Mouse (Mus musculus): ENCODE results near the gene Ciita. TPM values are rescaled to one million over a fixed set of nuclear protein-coding genes. Genes with fewer than 3 reads are reported as not detected.

Ciita gene
- polyA plus RNA-seq, 1 experiment from 2014 or later = 0.46 TPM

GRCm38 (mm10) chr16:10548938-10549337, 69.1 kb downstream of the Ciita start:
- Histone ChIP-seq H3K36me3 (ENCODE audit: control insufficient read depth, insufficient read depth, low read length) (no peaks in the 10 kb centered on the region), H3K4me3 (ENCODE audit: low read length) (no peak overlapping the region), H3K27ac (ENCODE audit: low read depth, low read length) (no peak overlapping the region), H3K27me3 (replicated peaks; ENCODE audit: control insufficient read depth, insufficient read depth, low read length) (no peaks in the 10 kb centered on the region), H3K4me2 (ENCODE audit: low read length) (no peak overlapping the region), H3K9ac (ENCODE audit: low read depth, low read length) (no peak overlapping the region), H3K9me3 (ENCODE audit: control insufficient read depth, low read length) (no peaks in the 10 kb centered on the region), H3K4me1 (ENCODE audit: control insufficient read depth, insufficient read depth, low read depth, low read length) (peaks cover 18% of the 10 kb centered on the region)
- no peak for ATAC-seq
- 68% methylated on average over 3 of the region's 3 CpGs for WGBS

DNA sequence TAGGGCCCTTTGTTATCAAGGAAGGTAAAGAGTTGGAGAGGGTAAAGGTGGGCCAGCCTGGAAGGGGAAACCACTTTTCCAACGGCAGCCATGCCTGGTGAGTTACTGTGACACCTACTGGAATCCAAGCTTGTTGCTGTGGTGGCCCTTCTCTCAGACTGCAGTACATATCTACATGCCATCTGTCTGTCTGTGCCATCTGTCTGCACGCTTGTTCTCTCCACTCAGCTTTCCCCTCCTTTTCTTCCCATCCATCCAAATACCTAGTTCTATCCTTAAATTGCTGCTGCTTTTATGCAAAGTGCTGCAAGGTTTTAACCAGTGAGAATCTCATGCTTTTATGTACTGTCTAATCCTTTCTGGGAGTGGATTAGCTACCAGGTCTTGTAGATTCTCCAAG, 69.7 kb downstream of the Ciita start:
- Histone ChIP-seq H3K36me3 (ENCODE audit: control insufficient read depth, insufficient read depth, low read length) (no peaks in the 10 kb centered on the region), H3K4me2 (ENCODE audit: low read length) (no peak overlapping the region), H3K4me1 (ENCODE audit: control insufficient read depth, insufficient read depth, low read depth, low read length) (peaks cover 18% of the 10 kb centered on the region), H3K27ac (ENCODE audit: low read depth, low read length) (no peak overlapping the region), H3K9me3 (ENCODE audit: control insufficient read depth, low read length) (no peaks in the 10 kb centered on the region), H3K9ac (ENCODE audit: low read depth, low read length) (no peak overlapping the region), H3K27me3 (replicated peaks; ENCODE audit: control insufficient read depth, insufficient read depth, low read length) (no peaks in the 10 kb centered on the region), H3K4me3 (ENCODE audit: low read length) (no peak overlapping the region)
- 76% methylated on average over 2 of the region's 2 CpGs for WGBS
- no peak for ATAC-seq

- Histone ChIP-seq H3K9ac (ENCODE audit: low read depth, low read length) (no peak overlapping the region), H3K27me3 (replicated peaks; ENCODE audit: control insufficient read depth, insufficient read depth, low read length) (no peaks in the 10 kb centered on the region), H3K27ac (ENCODE audit: low read depth, low read length) (no peak overlapping the region), H3K9me3 (ENCODE audit: control insufficient read depth, low read length) (no peaks in the 10 kb centered on the region), H3K4me3 (ENCODE audit: low read length) (no peak overlapping the region), H3K4me1 (ENCODE audit: control insufficient read depth, insufficient read depth, low read depth, low read length) (peaks cover 9% of the 10 kb centered on the region), H3K36me3 (ENCODE audit: control insufficient read depth, insufficient read depth, low read length) (no peaks in the 10 kb centered on the region), H3K4me2 (ENCODE audit: low read length) (no peak overlapping the region)
- WGBS = 86% methylated on average over 4 of the region's 4 CpGs
- no peak for ATAC-seq
Measured at GRCm38 (mm10) chr16:10551592-10551991, 71.7 kb downstream of the Ciita start.

DNA sequence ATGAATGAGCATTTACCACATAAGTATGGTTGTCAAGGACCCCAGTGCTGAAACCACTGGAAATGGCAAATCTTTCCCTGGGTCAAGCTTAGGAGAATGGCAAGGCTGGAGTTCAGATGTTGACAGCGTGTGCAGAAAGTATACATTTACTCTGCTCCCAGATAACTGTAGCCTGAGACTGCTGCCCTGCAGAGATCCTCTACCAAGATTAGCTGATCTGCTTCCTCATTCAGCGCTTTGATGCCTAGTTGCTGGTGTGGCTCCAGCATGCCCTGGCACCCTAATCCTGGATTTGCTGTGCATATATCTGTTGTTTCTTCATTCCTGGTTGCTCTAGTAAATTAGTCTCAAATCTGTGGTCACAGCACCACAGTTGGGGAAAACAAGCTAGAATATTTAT, 74.0 kb downstream of the Ciita start:
- no peak for ATAC-seq
- no peaks in the 10 kb centered on the region for H3K27me3 ChIP-seq (replicated peaks; ENCODE audit: control insufficient read depth, insufficient read depth, low read length)
- no peaks in the 10 kb centered on the region for H3K4me1 ChIP-seq (ENCODE audit: control insufficient read depth, insufficient read depth, low read depth, low read length)
- H3K9me3 ChIP-seq (ENCODE audit: control insufficient read depth, low read length) = no peaks in the 10 kb centered on the region
- no peak overlapping the region for H3K27ac ChIP-seq (ENCODE audit: low read depth, low read length)
- no peak overlapping the region for H3K9ac ChIP-seq (ENCODE audit: low read depth, low read length)
- no peak overlapping the region for H3K4me3 ChIP-seq (ENCODE audit: low read length)
- WGBS = 90% methylated on average over 2 of the region's 2 CpGs
- no peaks in the 10 kb centered on the region for H3K36me3 ChIP-seq (ENCODE audit: control insufficient read depth, insufficient read depth, low read length)
- H3K4me2 ChIP-seq (ENCODE audit: low read length) = no peak overlapping the region

DNA sequence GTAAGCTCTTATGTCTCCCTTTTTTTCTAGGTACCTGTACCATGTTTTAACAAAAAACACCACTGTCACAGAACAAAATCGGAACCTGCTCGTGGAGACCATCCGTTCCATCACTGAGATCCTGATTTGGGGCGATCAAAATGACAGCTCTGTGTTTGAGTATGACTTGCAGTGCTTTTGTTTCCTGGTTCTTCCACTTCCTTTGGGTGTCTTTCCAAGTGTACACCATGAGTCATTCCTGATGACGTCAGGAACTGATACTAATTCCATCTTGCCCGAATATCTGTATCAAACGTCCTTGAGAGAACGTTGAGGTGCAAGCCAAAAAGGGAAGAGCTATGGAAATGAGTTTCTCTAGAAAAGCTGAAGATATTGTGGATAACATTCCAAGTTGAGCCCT, 80.1 kb downstream of the Ciita start:
- Histone ChIP-seq H3K9ac (ENCODE audit: low read depth, low read length) (no peak overlapping the region), H3K9me3 (ENCODE audit: control insufficient read depth, low read length) (no peaks in the 10 kb centered on the region), H3K27ac (ENCODE audit: low read depth, low read length) (no peak overlapping the region), H3K4me2 (ENCODE audit: low read length) (no peak overlapping the region), H3K36me3 (ENCODE audit: control insufficient read depth, insufficient read depth, low read length) (peaks cover 21% of the 10 kb centered on the region), H3K27me3 (replicated peaks; ENCODE audit: control insufficient read depth, insufficient read depth, low read length) (no peaks in the 10 kb centered on the region), H3K4me3 (ENCODE audit: low read length) (no peak overlapping the region), H3K4me1 (ENCODE audit: control insufficient read depth, insufficient read depth, low read depth, low read length) (no peaks in the 10 kb centered on the region)
- 91% methylated on average over 8 of the region's 8 CpGs for WGBS
- ATAC-seq = no peak

GRCm38 (mm10) chr16:10565278-10565885, 85.5 kb downstream of the Ciita start:
- no peaks in the 10 kb centered on the region for H3K4me1 ChIP-seq (ENCODE audit: control insufficient read depth, insufficient read depth, low read depth, low read length)
- peak; percentile 82 for ATAC-seq
- H3K9me3 ChIP-seq (ENCODE audit: control insufficient read depth, low read length) = no peaks in the 10 kb centered on the region
- H3K9ac ChIP-seq (ENCODE audit: low read depth, low read length) = no peak overlapping the region
- H3K36me3 ChIP-seq (ENCODE audit: control insufficient read depth, insufficient read depth, low read length) = peaks cover 16% of the 10 kb centered on the region
- H3K4me3 ChIP-seq (ENCODE audit: low read length) = no peak overlapping the region
- WGBS = 57% methylated on average over 4 of the region's 4 CpGs
- H3K27ac ChIP-seq (ENCODE audit: low read depth, low read length) = no peak overlapping the region
- no peaks in the 10 kb centered on the region for H3K27me3 ChIP-seq (replicated peaks; ENCODE audit: control insufficient read depth, insufficient read depth, low read length)
- no peak overlapping the region for H3K4me2 ChIP-seq (ENCODE audit: low read length)

DNA sequence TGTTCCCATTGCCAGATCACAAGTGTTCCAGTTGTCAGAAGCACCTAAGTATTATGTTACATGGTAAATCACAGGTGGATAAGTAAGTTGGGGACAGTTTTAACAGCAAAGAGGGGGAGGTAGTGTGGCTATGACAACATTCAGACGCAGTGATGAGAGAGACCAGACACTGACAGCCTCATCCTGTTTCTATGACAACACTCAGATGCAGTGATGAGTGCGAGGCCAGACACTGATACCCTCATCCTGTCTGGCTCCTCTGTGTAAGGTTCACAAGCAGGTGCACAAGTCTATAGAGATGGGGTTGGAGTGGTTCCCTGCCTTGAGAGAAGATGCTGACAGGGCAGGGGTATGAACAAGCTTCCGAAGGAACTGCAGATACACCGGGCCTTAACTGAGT, 87.3 kb downstream of the Ciita start:
- ATAC-seq = no peak
- Histone ChIP-seq H3K4me2 (ENCODE audit: low read length) (no peak overlapping the region), H3K27me3 (replicated peaks; ENCODE audit: control insufficient read depth, insufficient read depth, low read length) (no peaks in the 10 kb centered on the region), H3K36me3 (ENCODE audit: control insufficient read depth, insufficient read depth, low read length) (peaks cover 17% of the 10 kb centered on the region), H3K4me1 (ENCODE audit: control insufficient read depth, insufficient read depth, low read depth, low read length) (no peaks in the 10 kb centered on the region), H3K27ac (ENCODE audit: low read depth, low read length) (no peak overlapping the region), H3K9ac (ENCODE audit: low read depth, low read length) (no peak overlapping the region), H3K9me3 (ENCODE audit: control insufficient read depth, low read length) (no peaks in the 10 kb centered on the region), H3K4me3 (ENCODE audit: low read length) (no peak overlapping the region)
- WGBS = 92% methylated on average over 4 of the region's 4 CpGs

DNA sequence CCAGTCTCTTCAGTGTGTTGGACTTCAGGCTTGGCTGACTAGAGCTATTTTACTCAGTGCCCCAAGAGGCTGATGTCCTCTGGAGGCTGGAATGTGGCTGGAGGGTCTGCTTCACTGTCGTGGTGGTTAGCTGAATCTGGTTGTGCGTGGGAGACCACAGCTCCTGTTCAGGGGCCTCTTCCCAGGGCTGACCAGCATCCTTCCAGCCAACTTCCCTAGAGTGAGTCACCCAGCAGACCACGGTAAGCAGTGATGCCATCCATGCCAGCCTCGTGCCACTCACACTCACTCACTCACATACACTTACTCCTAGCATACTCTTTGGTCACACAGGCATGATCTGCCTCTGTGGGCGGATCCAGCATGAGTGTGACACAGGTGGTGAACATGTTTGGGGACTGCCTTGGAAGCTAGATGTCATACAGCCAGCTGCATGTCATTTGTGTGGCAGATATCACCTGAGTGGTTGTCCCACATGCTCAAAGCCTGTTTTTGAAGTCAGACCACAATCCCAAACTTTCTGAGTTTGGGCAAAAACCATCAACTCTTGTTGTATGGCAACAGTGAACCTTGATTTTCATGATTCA, 90.0 kb downstream of the Ciita start:
- Histone ChIP-seq H3K9me3 (ENCODE audit: control insufficient read depth, low read length) (no peaks in the 10 kb centered on the region), H3K4me3 (ENCODE audit: low read length) (no peak overlapping the region), H3K27ac (ENCODE audit: low read depth, low read length) (no peak overlapping the region), H3K36me3 (ENCODE audit: control insufficient read depth, insufficient read depth, low read length) (peaks cover 19% of the 10 kb centered on the region), H3K4me1 (ENCODE audit: control insufficient read depth, insufficient read depth, low read depth, low read length) (no peaks in the 10 kb centered on the region), H3K9ac (ENCODE audit: low read depth, low read length) (no peak overlapping the region), H3K27me3 (replicated peaks; ENCODE audit: control insufficient read depth, insufficient read depth, low read length) (no peaks in the 10 kb centered on the region), H3K4me2 (ENCODE audit: low read length) (no peak overlapping the region)
- 82% methylated on average over 5 of the region's 5 CpGs for WGBS
- ATAC-seq = no peak

DNA sequence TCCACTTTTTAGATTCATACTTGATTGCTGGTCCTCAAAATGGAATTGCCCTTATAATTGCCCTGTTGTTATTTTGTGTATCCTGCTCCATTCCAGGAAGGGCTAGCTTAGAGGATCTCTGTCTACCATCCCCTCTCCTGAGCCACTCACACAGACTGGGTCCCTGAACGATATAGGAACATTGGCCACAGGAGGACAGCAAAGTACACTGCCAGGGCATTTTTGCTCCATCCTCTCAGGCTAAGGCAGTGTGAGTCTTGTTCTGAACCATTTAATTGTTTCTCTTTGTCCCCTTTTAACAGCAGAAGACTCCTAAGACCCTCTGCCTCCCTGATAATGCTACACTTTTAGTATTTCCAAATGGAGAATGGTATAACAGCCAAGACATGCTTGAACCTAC, 90.8 kb downstream of the Ciita start:
- H3K9me3 ChIP-seq (ENCODE audit: control insufficient read depth, low read length) = no peaks in the 10 kb centered on the region
- H3K27me3 ChIP-seq (replicated peaks; ENCODE audit: control insufficient read depth, insufficient read depth, low read length) = no peaks in the 10 kb centered on the region
- H3K36me3 ChIP-seq (ENCODE audit: control insufficient read depth, insufficient read depth, low read length) = peaks cover 20% of the 10 kb centered on the region
- H3K4me2 ChIP-seq (ENCODE audit: low read length) = no peak overlapping the region
- no peak overlapping the region for H3K4me3 ChIP-seq (ENCODE audit: low read length)
- H3K27ac ChIP-seq (ENCODE audit: low read depth, low read length) = no peak overlapping the region
- 76% methylated on average over 1 of the region's 1 CpGs for WGBS
- H3K9ac ChIP-seq (ENCODE audit: low read depth, low read length) = no peak overlapping the region
- H3K4me1 ChIP-seq (ENCODE audit: control insufficient read depth, insufficient read depth, low read depth, low read length) = no peaks in the 10 kb centered on the region
- ATAC-seq = no peak

Measured in hindbrain, embryonic 16.5 days (tissue).